Mouse (Mus musculus) MEL (cell line): Measurements from ENCODE around the gene Gm9918. TPM values are rescaled to one million over a fixed set of nuclear protein-coding genes. Genes with fewer than 3 reads are reported as not detected.

Experiments used
- DNase-seq: peaks from one replicate; pipeline ENCODE4 v3.0.0; 2011; ENCODE audit warnings: low read depth, low spot score
- H3K27ac ChIP-seq: 2 replicates; pipeline ENCODE4 v1.5.1; 2012; ENCODE audit warnings: low read depth, mild to moderate bottlenecking, control low read depth, low read length, moderate library complexity; ENCODE audit not compliant: control insufficient read depth
- H3K27me3 ChIP-seq, 2 experiments: fragments of 150-350 bp in 1 of 2; sonication (generic) in 1 of 2; 2 replicates each; pipeline ENCODE4 v1.6.1; 2012; ENCODE audit warnings: low read length in 2 of 2, mild to moderate bottlenecking in 2 of 2, improper control_type of control experiment in 1 of 2, moderate library complexity in 1 of 2; ENCODE audit not compliant: insufficient read depth in 2 of 2, control insufficient read depth in 1 of 2
- H3K36me3 ChIP-seq, 2 experiments: 2 replicates each; pipeline ENCODE4 v1.6.1; 2012 to 2014; ENCODE audit warnings: low read length in 2 of 2, improper control_type of control experiment in 1 of 2, inconsistent platforms in 1 of 2, mild to moderate bottlenecking in 1 of 2; ENCODE audit not compliant: insufficient read depth in 2 of 2, control insufficient read depth in 1 of 2
- H3K4me1 ChIP-seq, 2 experiments: fragments of 150-350 bp in 1 of 2; sonication (generic) in 1 of 2; 2 replicates each; pipeline ENCODE4 v1.6.1; 2012; ENCODE audit warnings: low read length in 2 of 2, improper control_type of control experiment in 1 of 2, mild to moderate bottlenecking in 1 of 2; ENCODE audit not compliant: insufficient read depth in 2 of 2, control insufficient read depth in 1 of 2
- H3K4me3 ChIP-seq, 2 experiments: fragments of 150-350 bp in 1 of 2; sonication (generic) in 1 of 2; 2 replicates each; pipeline ENCODE4 v1.5.1; 2012; ENCODE audit warnings: low read depth in 2 of 2, low read length in 2 of 2, mild to moderate bottlenecking in 2 of 2, moderate library complexity in 2 of 2, control low read depth in 1 of 2, improper control_type of control experiment in 1 of 2; ENCODE audit not compliant: control insufficient read depth in 1 of 2, insufficient read depth in 1 of 2
- H3K79me2 ChIP-seq: 2 replicates; pipeline ENCODE4 v1.6.1; 2012; ENCODE audit warnings: mild to moderate bottlenecking, low read length, moderate library complexity; ENCODE audit not compliant: control insufficient read depth, poor library complexity, insufficient read depth
- H3K9ac ChIP-seq: 2 replicates; pipeline ENCODE4 v1.6.1; 2012; ENCODE audit warnings: low read depth, mild to moderate bottlenecking, control low read depth, low read length, moderate library complexity; ENCODE audit not compliant: control insufficient read depth, poor library complexity, severe bottlenecking
- H3K9me3 ChIP-seq: fragments of 150-350 bp; sonication (generic); replicated peaks from 2 replicates; pipeline ENCODE4 v1.6.1; 2012; ENCODE audit warnings: mild to moderate bottlenecking, low read length, improper control_type of control experiment, moderate library complexity; ENCODE audit not compliant: insufficient read depth
- CHD2 ChIP-seq: IDR thresholded peaks from 2 replicates; pipeline ENCODE4 v1.6.1; 2011; ENCODE audit warnings: low read length, improper control_type of control experiment
- CTCF ChIP-seq, 3 experiments: IDR thresholded peaks in 2 of 3; conservative IDR thresholded peaks in 1 of 3; 2 replicates each; pipeline ENCODE4 v1.5.1; 2011 to 2012; ENCODE audit warnings: low read length in 3 of 3, low read depth in 2 of 3, mild to moderate bottlenecking in 2 of 3, improper control_type of control experiment in 1 of 3, inconsistent platforms in 1 of 3, mixed read lengths in 1 of 3, moderate library complexity in 1 of 3; ENCODE audit not compliant: control insufficient read depth in 1 of 3, insufficient read depth in 1 of 3, poor library complexity in 1 of 3, severe bottlenecking in 1 of 3
- E2F4 ChIP-seq: IDR thresholded peaks from 2 replicates; pipeline ENCODE4 v1.6.1; 2011; ENCODE audit warnings: low read depth, low read length, improper control_type of control experiment, borderline replicate concordance
- EP300 ChIP-seq, 2 experiments: IDR thresholded peaks; 2 replicates each; pipeline ENCODE4 v1.6.1; 2011; ENCODE audit warnings: improper control_type of control experiment in 2 of 2, low read length in 2 of 2, low read depth in 1 of 2, mild to moderate bottlenecking in 1 of 2
- ETS1 ChIP-seq: IDR thresholded peaks from 2 replicates; pipeline ENCODE4 v1.6.1; 2012; ENCODE audit warnings: low read depth, mild to moderate bottlenecking, inconsistent platforms, low read length, improper control_type of control experiment, moderate library complexity
- GATA1 ChIP-seq: IDR thresholded peaks from 2 replicates; pipeline ENCODE4 v1.6.1; 2011; ENCODE audit warnings: low read depth, low read length, improper control_type of control experiment
- HCFC1 ChIP-seq: IDR thresholded peaks from 2 replicates; pipeline ENCODE4 v1.6.1; 2012; ENCODE audit warnings: low read depth, mild to moderate bottlenecking, inconsistent platforms, low read length, improper control_type of control experiment, moderate library complexity
- MAFK ChIP-seq: IDR thresholded peaks from 2 replicates; pipeline ENCODE4 v1.6.1; 2011; ENCODE audit warnings: low read depth, mild to moderate bottlenecking, low read length, improper control_type of control experiment, borderline replicate concordance
- MAZ ChIP-seq: IDR thresholded peaks from 2 replicates; pipeline ENCODE4 v1.6.1; 2012; ENCODE audit warnings: low read depth, mild to moderate bottlenecking, inconsistent platforms, low read length, improper control_type of control experiment
- MXI1 ChIP-seq: IDR thresholded peaks from 2 replicates; pipeline ENCODE4 v1.6.1; 2011; ENCODE audit warnings: mild to moderate bottlenecking, low read depth, low read length, improper control_type of control experiment
- MYC ChIP-seq: IDR thresholded peaks from 2 replicates; pipeline ENCODE4 v1.6.1; 2011; ENCODE audit warnings: low read depth, mild to moderate bottlenecking, low read length, improper control_type of control experiment, moderate library complexity
- NELFE ChIP-seq: IDR thresholded peaks from 2 replicates; pipeline ENCODE4 v1.6.1; 2011; ENCODE audit warnings: low read depth, low read length, improper control_type of control experiment
- POLR2A ChIP-seq, 2 experiments: IDR thresholded peaks; 2 replicates each; pipeline ENCODE4 v1.6.1; 2011 to 2012; ENCODE audit warnings: low read length in 2 of 2, mild to moderate bottlenecking in 2 of 2, control low read depth in 1 of 2, improper control_type of control experiment in 1 of 2, low read depth in 1 of 2, moderate library complexity in 1 of 2; ENCODE audit not compliant: control insufficient read depth in 1 of 2, insufficient read depth in 1 of 2, poor library complexity in 1 of 2
- POLR2AphosphoS2 ChIP-seq: IDR thresholded peaks from 2 replicates; pipeline ENCODE4 v1.6.1; 2011; ENCODE audit warnings: low read length, improper control_type of control experiment
- RCOR1 ChIP-seq: IDR thresholded peaks from 2 replicates; pipeline ENCODE4 v1.6.1; 2012; ENCODE audit warnings: low read depth, mild to moderate bottlenecking, inconsistent platforms, low read length, improper control_type of control experiment
- SMC3 ChIP-seq: IDR thresholded peaks from 2 replicates; pipeline ENCODE4 v1.6.1; 2011; ENCODE audit warnings: low read depth, low read length, improper control_type of control experiment
- TBP ChIP-seq: IDR thresholded peaks from 2 replicates; pipeline ENCODE4 v1.8.0; 2011; ENCODE audit warnings: low read depth, low read length, improper control_type of control experiment
- TCF12 ChIP-seq: IDR thresholded peaks from 2 replicates; pipeline ENCODE4 v1.6.1; 2014; ENCODE audit warnings: low read depth, mild to moderate bottlenecking, inconsistent platforms, low read length, improper control_type of control experiment, moderate library complexity
- ZNF384 ChIP-seq: IDR thresholded peaks from 2 replicates; pipeline ENCODE4 v1.6.1; 2012; ENCODE audit warnings: low read depth, mild to moderate bottlenecking, inconsistent platforms, low read length, improper control_type of control experiment
- polyA plus RNA-seq, 2 experiments: library from polyadenylated mRNA; stranded (reverse) in 1 of 2; unstranded in 1 of 2; fragments of >175 nt in 1 of 2; fragments of >200 nt in 1 of 2; gene quantifications; 2 replicates each; pipeline versions ENCODE4 v1.2.1 to v1.2.4; 2012; ENCODE audit warnings: low replicate concordance in 2 of 2, low read depth in 1 of 2; ENCODE audit not compliant: insufficient read length in 2 of 2, insufficient read depth in 1 of 2, missing spikeins in 1 of 2
- total RNA-seq: library from RNA; depleted of rRNA; stranded (reverse); fragments of 300-350 nt; gene quantifications from 2 replicates; pipeline ENCODE4 v1.2.3, GENCODE M21; 2012

Gene Gm9918
- total and polyA plus RNA-seq, 3 experiments = 0.04 TPM; not detected in 2

DNA sequence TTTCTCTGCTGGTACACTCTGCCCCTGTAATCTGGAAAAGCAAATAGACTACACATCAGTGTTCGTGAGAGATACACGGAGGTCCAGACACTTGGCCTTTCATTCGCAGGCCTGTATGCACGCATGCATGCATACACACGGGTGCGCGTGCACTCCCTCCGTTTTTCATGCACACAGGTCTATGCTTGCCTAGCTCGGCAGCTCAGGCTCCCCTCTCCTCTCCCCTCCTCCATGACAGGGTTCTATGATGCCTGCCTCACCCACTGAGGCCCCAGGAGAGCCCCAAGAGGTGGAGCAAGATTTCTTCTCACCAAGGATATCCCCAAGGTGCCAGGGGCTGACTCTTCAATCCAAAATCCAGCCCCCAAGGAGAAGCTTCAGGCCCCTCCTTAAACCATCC lies 20.4 kb upstream of the Gm9918 start:
- peaks cover 5 to 12% of the 10 kb centered on the region in 2 experiments for H3K4me1 ChIP-seq
- DNase-seq = no peak
- H3K27ac ChIP-seq = no peak overlapping the region
- no peaks in the 10 kb centered on the region for H3K9me3 ChIP-seq
- H3K79me2 ChIP-seq = no peaks in the 10 kb centered on the region; the same call in 1 of the 2 replicates
- peaks cover 36 to 50% of the 10 kb centered on the region in 2 experiments for H3K27me3 ChIP-seq
- no peak overlapping the region for H3K9ac ChIP-seq
- H3K36me3 ChIP-seq = no peaks in the 10 kb centered on the region
- H3K4me3 ChIP-seq = no peak overlapping the region
- TF ChIP-seq POLR2A (IDR thresholded peaks at IDR 0.05; ENCODE audit: control insufficient read depth in 1 of 2, insufficient read depth in 1 of 2, low read depth in 1 of 2, low read length in 2 of 2, poor library complexity in 1 of 2) (no peak), TBP (no peak)

- H3K36me3 ChIP-seq = no peaks in the 10 kb centered on the region
- H3K4me1 ChIP-seq = peaks cover 2 to 7% of the 10 kb centered on the region in 2 experiments
- TF ChIP-seq CHD2 (no peak), MAZ (no peak), CTCF (IDR thresholded peaks at IDR 0.05 in 2 of 3, conservative IDR thresholded peaks at IDR 0.05 in 1 of 3; ENCODE audit: control insufficient read depth in 1 of 3, insufficient read depth in 1 of 3, low read depth in 2 of 3, low read length in 3 of 3, poor library complexity in 1 of 3, severe bottlenecking in 1 of 3) (no peak), RCOR1 (no peak), MYC (no peak), POLR2AphosphoS2 (no peak), ZNF384 (no peak)
- H3K9me3 ChIP-seq = no peaks in the 10 kb centered on the region
- H3K27ac ChIP-seq = no peak overlapping the region
- H3K27me3 ChIP-seq = peaks cover 37 to 51% of the 10 kb centered on the region in 2 experiments
- H3K79me2 ChIP-seq = no peaks in the 10 kb centered on the region; the same call in 1 of the 2 replicates
- no peak overlapping the region for H3K9ac ChIP-seq
- H3K4me3 ChIP-seq = no peak overlapping the region
- no peak for DNase-seq
Measured at GRCm38 (mm10) chr15:102250521-102250920, 19.8 kb upstream of the Gm9918 start.

- H3K79me2 ChIP-seq = no peaks in the 10 kb centered on the region
- H3K9me3 ChIP-seq = no peaks in the 10 kb centered on the region
- H3K9ac ChIP-seq = no peak overlapping the region
- no peak overlapping the region for H3K27ac ChIP-seq
- peaks cover 65 to 76% of the 10 kb centered on the region in 2 experiments for H3K27me3 ChIP-seq
- peaks cover 0 to 3% of the 10 kb centered on the region in 2 experiments; a peak in 2 of 4 replicates for H3K4me1 ChIP-seq
- H3K36me3 ChIP-seq = no peaks in the 10 kb centered on the region
- no peak for DNase-seq
- TF ChIP-seq MXI1 (no peak), EP300 (IDR thresholded peaks at IDR 0.05; ENCODE audit: low read depth in 1 of 2, low read length in 2 of 2) (no peak), TCF12 (no peak), TBP (no peak), HCFC1 (no peak), CTCF (IDR thresholded peaks at IDR 0.05 in 2 of 3, conservative IDR thresholded peaks at IDR 0.05 in 1 of 3; ENCODE audit: control insufficient read depth in 1 of 3, insufficient read depth in 1 of 3, low read depth in 2 of 3, low read length in 3 of 3, poor library complexity in 1 of 3, severe bottlenecking in 1 of 3) (no peak), MAZ (no peak), ETS1 (no peak), MAFK (no peak), GATA1 (no peak), E2F4 (no peak), NELFE (no peak), SMC3 (no peak)
- H3K4me3 ChIP-seq = no peak overlapping the region
Measured at GRCm38 (mm10) chr15:102255547-102256255, 14.7 kb upstream of the Gm9918 start.
